Mouse (Mus musculus): ENCODE measurements around the gene Grb7.

Grb7 gene

GRCm38 (mm10) chr11:98445238-98445637, 956 bp upstream of the Grb7 start:
- DNase-seq (ENCODE audit: low read depth, low spot score) = no peak

DNA sequence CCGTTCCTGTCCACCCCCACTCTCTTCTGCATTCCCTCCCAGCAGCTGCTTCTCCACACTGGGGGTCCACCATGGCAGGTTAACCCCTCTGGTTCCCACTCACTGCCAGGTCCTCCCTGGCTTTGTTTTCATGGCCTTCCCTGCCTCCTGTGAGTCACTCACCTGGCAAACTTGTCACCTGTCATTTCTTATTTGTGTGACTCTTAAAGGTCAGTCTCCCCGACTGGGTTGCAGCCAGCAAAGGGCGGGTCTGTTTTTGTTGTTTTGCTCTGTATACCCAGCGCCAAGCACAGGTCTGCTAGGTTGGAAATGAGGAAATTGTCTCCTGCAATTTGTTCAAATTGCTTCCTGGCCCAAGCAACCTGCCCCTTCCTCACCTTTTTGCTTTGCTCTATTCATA, 515 bp upstream of the Grb7 start:
- no peak for DNase-seq (ENCODE audit: low read depth, low spot score)

DNA sequence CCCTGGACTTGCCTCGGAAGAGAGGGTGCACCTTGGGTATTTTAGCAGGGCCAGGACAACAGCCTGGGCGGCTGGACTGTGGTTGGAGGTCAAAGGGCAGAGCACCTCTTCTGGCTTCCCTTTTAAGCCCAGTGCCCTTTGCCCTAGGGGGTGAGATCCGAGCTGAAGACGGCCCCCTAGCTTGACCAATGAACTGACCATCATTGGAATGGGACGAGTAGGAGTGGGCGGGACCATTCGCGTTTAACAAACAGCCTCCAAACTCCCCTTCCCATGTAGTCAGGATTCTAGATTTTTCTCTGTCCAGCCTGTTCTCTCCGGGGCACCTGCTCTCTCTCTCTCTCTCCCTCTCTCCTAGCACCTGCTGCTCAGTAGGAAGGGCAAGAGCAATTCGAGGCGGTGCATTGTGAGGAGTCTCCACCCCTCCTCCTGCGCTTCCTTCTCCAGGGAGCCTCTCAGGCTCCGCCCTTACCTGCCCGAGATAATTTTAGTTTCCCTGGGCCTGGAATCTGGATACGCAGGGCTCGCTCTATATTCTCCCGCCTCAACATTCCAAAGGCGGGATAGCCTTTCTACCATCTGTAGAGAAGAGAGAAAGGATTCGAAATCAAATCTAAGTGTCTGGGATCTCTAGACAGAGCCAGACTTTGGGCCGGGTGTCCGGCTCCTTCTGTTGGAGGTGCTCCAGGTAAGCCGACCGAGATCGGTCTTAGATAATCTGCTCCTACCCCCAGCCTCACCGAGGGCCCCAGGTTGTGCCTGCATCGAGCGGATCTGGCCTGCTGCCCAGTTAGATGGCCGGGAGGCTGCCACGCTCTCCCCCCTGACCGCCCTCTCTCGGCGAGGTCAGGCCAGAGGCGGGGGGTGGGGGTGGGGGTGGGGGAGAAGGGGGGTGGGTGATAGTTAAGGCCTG, 624 bp downstream of the Grb7 start:
- no peak for DNase-seq (ENCODE audit: low read depth, low spot score)

- no peak for DNase-seq (ENCODE audit: low read depth, low spot score)
These were observed 1.3 kb downstream of the Grb7 start for GRCm38 (mm10) chr11:98447475-98447834.

GRCm38 (mm10) chr11:98448191-98448790, 2.1 kb downstream of the Grb7 start:
- no peak for DNase-seq (ENCODE audit: low read depth, low spot score)

- DNase-seq (ENCODE audit: low read depth, low spot score) = no peak
These were observed 3.2 kb downstream of the Grb7 start for GRCm38 (mm10) chr11:98449419-98449818.

GRCm38 (mm10) chr11:98449921-98450771, 4.0 kb downstream of the Grb7 start:
- DNase-seq (ENCODE audit: low read depth, low spot score) = no peak

- no peak for DNase-seq (ENCODE audit: low read depth, low spot score)
These were observed 9.3 kb downstream of the Grb7 start for GRCm38 (mm10) chr11:98455484-98455883.

- DNase-seq (ENCODE audit: low read depth, low spot score) = no peak
These were observed 10.4 kb downstream of the Grb7 start for GRCm38 (mm10) chr11:98456545-98456944.

- no peak for DNase-seq (ENCODE audit: low read depth, low spot score)
These were observed 10.8 kb downstream of the Grb7 start for GRCm38 (mm10) chr11:98456945-98457344.

GRCm38 (mm10) chr11:98457367-98458120, 11.3 kb downstream of the Grb7 start:
- DNase-seq (ENCODE audit: low read depth, low spot score) = peak; percentile 52

DNA sequence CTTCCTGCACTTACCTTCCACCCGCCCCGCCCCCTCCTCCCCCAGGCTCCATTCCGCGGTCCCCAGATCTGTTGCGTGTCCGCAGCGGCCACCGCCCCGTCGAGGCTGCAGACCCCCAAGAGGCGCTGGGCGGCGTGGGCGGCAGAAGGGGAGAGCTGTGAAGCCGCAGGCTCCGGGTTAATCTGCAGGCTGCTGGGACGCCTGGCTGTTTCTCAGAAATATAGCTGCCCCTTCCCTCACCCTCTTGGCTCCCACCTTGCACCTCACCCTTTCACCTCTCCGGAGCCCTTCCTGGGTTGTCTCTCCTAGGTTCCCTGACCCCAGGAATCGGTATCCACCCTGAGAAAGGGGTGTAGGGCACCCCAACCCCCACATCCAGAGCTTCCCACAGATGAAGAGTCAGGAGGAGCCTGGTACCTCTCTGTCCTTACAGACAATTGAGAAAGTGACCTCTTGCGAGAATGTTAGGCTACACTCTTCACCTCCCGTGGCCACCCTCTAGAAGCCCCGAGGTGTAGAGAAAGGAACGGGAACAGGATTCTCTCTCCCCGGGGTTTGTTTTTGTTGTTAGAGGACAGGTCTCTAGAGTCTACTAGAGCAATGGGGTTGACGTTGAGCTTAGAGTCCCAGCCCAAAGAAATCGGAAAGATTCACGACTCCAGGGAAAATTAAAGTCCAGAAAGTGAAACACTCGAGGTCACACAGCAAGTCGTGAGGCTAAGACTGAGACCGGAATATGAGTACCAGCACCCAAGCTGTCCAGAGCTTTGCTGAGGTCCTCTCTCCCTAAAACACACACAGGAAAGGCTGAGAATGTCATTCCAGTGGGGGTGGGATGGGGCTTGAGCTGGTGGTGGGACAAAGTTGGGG, 12.2 kb downstream of the Grb7 start:
- no peak for DNase-seq (ENCODE audit: low read depth, low spot score)

GRCm38 (mm10) chr11:98459071-98459741, 13.0 kb downstream of the Grb7 start:
- DNase-seq (ENCODE audit: low read depth, low spot score) = no peak

GRCm38 (mm10) chr11:98459860-98460259, 13.7 kb downstream of the Grb7 start:
- DNase-seq (ENCODE audit: low read depth, low spot score) = no peak

DNA sequence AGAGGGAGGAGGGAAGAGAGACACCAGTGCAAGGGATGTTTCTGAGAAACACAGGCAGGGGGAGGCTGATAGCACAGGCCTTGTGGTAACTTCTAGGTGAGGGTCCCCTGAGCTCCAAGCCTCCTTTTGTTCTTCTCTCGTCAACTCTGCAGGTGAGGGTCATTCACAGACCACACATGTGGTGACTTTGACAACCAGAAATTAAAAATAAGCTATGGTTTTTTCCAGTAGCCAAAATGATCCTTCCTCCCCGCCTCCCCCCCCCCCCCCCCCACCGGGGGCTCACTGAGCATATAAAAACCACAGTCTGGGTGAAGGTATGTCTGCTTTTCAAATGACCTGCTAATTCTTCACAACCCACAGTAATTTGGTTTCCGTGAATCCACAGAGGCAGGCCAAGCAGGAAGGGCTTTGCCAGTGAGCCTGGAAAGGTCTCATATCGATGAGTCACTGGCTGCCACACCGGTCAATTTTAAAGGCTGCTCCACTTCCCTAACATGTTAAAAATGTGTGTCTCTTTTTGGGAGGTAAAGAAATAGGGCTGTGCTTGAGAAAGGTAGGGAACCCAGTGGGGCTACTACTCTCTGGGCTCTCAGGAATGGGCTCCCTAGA, 15.0 kb downstream of the Grb7 start:
- no peak for DNase-seq (ENCODE audit: low read depth, low spot score)

DNA sequence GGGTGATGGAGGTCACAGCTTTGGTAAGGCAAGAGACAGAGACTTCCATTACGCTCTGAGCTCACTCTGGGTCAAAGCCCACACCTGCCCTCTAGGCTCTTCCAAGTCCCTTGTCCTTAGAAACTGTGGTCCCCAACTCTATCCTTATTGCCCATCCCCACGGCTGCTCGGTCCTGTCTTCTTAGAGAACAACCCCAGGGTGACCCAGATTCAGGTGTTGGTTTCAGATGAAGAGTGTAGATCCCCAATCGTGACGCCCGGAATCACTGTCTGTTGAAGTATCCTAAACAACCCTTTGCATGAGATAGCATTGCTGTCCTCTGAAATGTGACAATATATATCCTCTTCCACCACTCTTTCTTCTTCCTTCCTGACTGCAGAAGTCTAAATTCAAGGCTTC, 16.1 kb downstream of the Grb7 start:
- DNase-seq (ENCODE audit: low read depth, low spot score) = no peak

GRCm38 (mm10) chr11:98463911-98464310, 17.7 kb downstream of the Grb7 start:
- no peak for DNase-seq (ENCODE audit: low read depth, low spot score)

GRCm38 (mm10) chr11:98464516-98464915, 18.3 kb downstream of the Grb7 start:
- DNase-seq (ENCODE audit: low read depth, low spot score) = no peak
